Mouse (Mus musculus): ENCODE results near the gene Aspg.

- no peak for TF ChIP-seq ZNF384 (IDR thresholded peaks at IDR 0.05; ENCODE audit: low read depth, low read length)
- no peak for TF ChIP-seq HCFC1 (IDR thresholded peaks at IDR 0.05; ENCODE audit: borderline replicate concordance, insufficient read depth, low read length)
- no peak for TF ChIP-seq MAFK (IDR thresholded peaks at IDR 0.05; ENCODE audit: insufficient read depth, low read depth, low read length)
- no peak for TF ChIP-seq ZC3H11A (IDR thresholded peaks at IDR 0.05; ENCODE audit: borderline replicate concordance, low read depth, low read length)
- no peak for TF ChIP-seq CHD2 (IDR thresholded peaks at IDR 0.05; ENCODE audit: low read depth, low read length)
These were observed 12.1 kb upstream of the Aspg start for GRCm38 (mm10) chr12:112094261-112094880.
